Mouse (Mus musculus): Measurements from ENCODE around the gene Srd5a3. TPM values are rescaled to one million over a fixed set of nuclear protein-coding genes. Genes with fewer than 3 reads are reported as not detected.
A peak's percentile ranks its signal among the peaks of the same experiment; 100 is the strongest.
"Not testable (repeated sequence)": the region's sequence is repeated elsewhere in the genome, so short reads cannot be mapped to it uniquely, and the experiment has no call there.

Gene Srd5a3
- total RNA-seq (2021): 10 to 100 TPM; 20.6 to 23.5 TPM
- long read RNA-seq, experiment 1, transcript Srd5a3-201 (6 exons, 1,747 nt): major isoform, 13 of 15 reads
- long read RNA-seq, experiment 1, partial matches to known transcripts: 0 of 15 reads
- long read RNA-seq, experiment 1, other reads (novel, unspliced or antisense): 2 of 15 reads
- long read RNA-seq, experiment 2, transcript Srd5a3-201 (6 exons, 1,747 nt): major isoform, 16 of 17 reads
- long read RNA-seq, experiment 2, partial matches to known transcripts: 0 of 17 reads
- long read RNA-seq, experiment 2, other reads (novel, unspliced or antisense): 1 of 17 reads

GRCm38 (mm10) chr5:76139808-76140729 lies at the start of gene Srd5a3:
TSS of gene Srd5a3 (plus strand) at chr5:76140271.
- DNase-seq (ENCODE audit: low spot score in 2 of 2): peak; percentile 95 to 97

GRCm38 (mm10) chr5:76103809-76104208 lies 36.3 kb upstream of the Srd5a3 start:
- not testable (repeated sequence) for DNase-seq (ENCODE audit: low spot score in 2 of 2)

GRCm38 (mm10) chr5:76107306-76107705 lies 32.8 kb upstream of the Srd5a3 start:
- DNase-seq (ENCODE audit: low spot score in 2 of 2): no peak

- no peak for DNase-seq (ENCODE audit: low spot score in 2 of 2)
Measured at GRCm38 (mm10) chr5:76108496-76108895, 31.6 kb upstream of the Srd5a3 start.

GRCm38 (mm10) chr5:76111173-76111572 lies 28.9 kb upstream of the Srd5a3 start:
- no peak for DNase-seq (ENCODE audit: low spot score in 2 of 2)

GRCm38 (mm10) chr5:76112016-76112415 lies 28.1 kb upstream of the Srd5a3 start:
- no peak for DNase-seq (ENCODE audit: low spot score in 2 of 2)

- no peak for DNase-seq (ENCODE audit: low spot score in 2 of 2)
Measured at GRCm38 (mm10) chr5:76115436-76116041, 24.5 kb upstream of the Srd5a3 start.

- peak; percentile 73 to 76 for DNase-seq (ENCODE audit: low spot score in 2 of 2)
Measured at GRCm38 (mm10) chr5:76118441-76118840, 21.6 kb upstream of the Srd5a3 start.

GRCm38 (mm10) chr5:76120634-76121033 lies 19.4 kb upstream of the Srd5a3 start:
- DNase-seq (ENCODE audit: low spot score in 2 of 2): no peak

GRCm38 (mm10) chr5:76127584-76128316 lies 12.3 kb upstream of the Srd5a3 start:
- peak in 1 of 2 experiments; percentile 25 for DNase-seq (ENCODE audit: low spot score in 2 of 2)

- peak; percentile 9 to 25 for DNase-seq (ENCODE audit: low spot score in 2 of 2)
Measured at GRCm38 (mm10) chr5:76130292-76130691, 9.8 kb upstream of the Srd5a3 start.

- no peak for DNase-seq (ENCODE audit: low spot score in 2 of 2)
Measured at GRCm38 (mm10) chr5:76131990-76132389, 8.1 kb upstream of the Srd5a3 start.

GRCm38 (mm10) chr5:76135644-76136043 lies 4.4 kb upstream of the Srd5a3 start:
- DNase-seq (ENCODE audit: low spot score in 2 of 2): no peak

GRCm38 (mm10) chr5:76136271-76136670 lies 3.8 kb upstream of the Srd5a3 start:
- no peak for DNase-seq (ENCODE audit: low spot score in 2 of 2)

GRCm38 (mm10) chr5:76137586-76137985 lies 2.5 kb upstream of the Srd5a3 start:
- no peak for DNase-seq (ENCODE audit: low spot score in 2 of 2)

- no peak for DNase-seq (ENCODE audit: low spot score in 2 of 2)
Measured at GRCm38 (mm10) chr5:76138071-76138470, 2.0 kb upstream of the Srd5a3 start.

- DNase-seq (ENCODE audit: low spot score in 2 of 2): peak in 1 of 2 experiments; percentile 25
Measured at GRCm38 (mm10) chr5:76138512-76138911, 1.6 kb upstream of the Srd5a3 start.

- peak in 1 of 2 experiments; percentile 15 for DNase-seq (ENCODE audit: low spot score in 2 of 2)
Measured at GRCm38 (mm10) chr5:76139171-76139671, 850 bp upstream of the Srd5a3 start.

- no peak for DNase-seq (ENCODE audit: low spot score in 2 of 2)
Measured at GRCm38 (mm10) chr5:76140730-76141066, 627 bp downstream of the Srd5a3 start.

- DNase-seq (ENCODE audit: low spot score in 2 of 2): no peak
Measured at GRCm38 (mm10) chr5:76143356-76143755, 3.3 kb downstream of the Srd5a3 start.

- no peak for DNase-seq (ENCODE audit: low spot score in 2 of 2)
Measured at GRCm38 (mm10) chr5:76146401-76146800, 6.3 kb downstream of the Srd5a3 start.

Data from layer of hippocampus, postnatal 14 days (tissue).